Mouse (Mus musculus): Measurements from ENCODE around the gene Macrod1. TPM values are rescaled to one million over a fixed set of nuclear protein-coding genes. Genes with fewer than 3 reads are reported as not detected.
"Not testable (repeated sequence)": the region's sequence is repeated elsewhere in the genome, so short reads cannot be mapped to it uniquely, and the experiment has no call there.

The Macrod1 gene
- polyA plus RNA-seq, 1 experiment, result 6.2 TPM

DNA sequence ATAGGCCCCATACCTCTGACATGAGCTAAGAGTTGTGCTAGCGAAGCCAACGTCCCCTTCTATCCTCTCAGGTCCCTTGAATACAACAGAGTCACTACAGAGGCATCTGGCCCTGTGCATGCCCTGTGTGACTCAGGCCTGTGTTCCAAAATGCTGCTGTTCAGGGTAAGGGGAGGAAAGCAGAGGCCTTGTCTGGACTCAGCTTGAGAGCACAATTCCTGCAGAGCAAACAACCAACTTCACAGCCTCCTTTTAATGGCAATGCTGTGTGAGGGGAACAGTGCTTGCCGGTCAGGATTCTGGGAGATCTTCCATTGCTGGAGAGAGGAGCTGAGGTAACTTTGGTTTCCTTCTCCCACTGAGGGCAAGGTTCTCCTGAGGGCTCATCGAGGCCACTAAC lies 12.3 kb upstream of the Macrod1 start:
- no peak overlapping the region for H3K27ac ChIP-seq (ENCODE audit: control insufficient read depth, insufficient read depth, low read depth, low read length, poor library complexity)
- no peak for TF ChIP-seq POLR2A (IDR thresholded peaks at IDR 0.05; ENCODE audit: borderline replicate concordance, control insufficient read depth, low read depth, low read length)
- TF ChIP-seq CTCF (IDR thresholded peaks at IDR 0.05; ENCODE audit: control insufficient read depth, insufficient read depth, low read length), result no peak
- H3K4me3 ChIP-seq (replicated peaks; ENCODE audit: control insufficient read depth, low read depth, low read length), result no peak overlapping the region
- H3K4me1 ChIP-seq (ENCODE audit: control insufficient read depth, insufficient read depth, low read length), result peaks cover 3% of the 10 kb centered on the region
- 78% methylated on average over 4 of the region's 4 CpGs for WGBS

DNA sequence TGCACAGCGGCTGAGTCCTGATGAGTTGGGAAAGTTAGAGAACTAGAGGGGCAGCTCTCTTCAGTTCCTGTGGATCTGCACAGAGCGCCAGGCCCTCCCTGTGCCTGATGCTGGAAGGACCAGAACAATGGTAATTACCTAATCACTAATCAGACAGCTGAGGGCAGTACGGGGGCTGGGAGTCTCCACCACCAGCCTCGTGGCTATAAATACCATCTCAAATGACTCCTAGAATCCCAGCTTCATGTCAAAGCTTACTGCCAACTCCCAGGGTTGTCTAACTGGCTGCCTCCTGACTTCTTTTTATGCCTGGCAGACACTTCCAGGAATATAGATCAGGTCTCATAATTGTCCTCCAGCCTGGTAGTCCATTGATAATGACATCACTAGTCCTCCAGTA lies 11.9 kb upstream of the Macrod1 start:
- Histone ChIP-seq H3K4me3 (replicated peaks; ENCODE audit: control insufficient read depth, low read depth, low read length) (no peak overlapping the region), H3K27ac (ENCODE audit: control insufficient read depth, insufficient read depth, low read depth, low read length, poor library complexity) (no peak overlapping the region), H3K4me1 (ENCODE audit: control insufficient read depth, insufficient read depth, low read length) (peaks cover 3% of the 10 kb centered on the region)
- WGBS, result 67% methylated on average over 4 of the region's 4 CpGs
- no peak for TF ChIP-seq POLR2A (IDR thresholded peaks at IDR 0.05; ENCODE audit: borderline replicate concordance, control insufficient read depth, low read depth, low read length)
- no peak for TF ChIP-seq CTCF (IDR thresholded peaks at IDR 0.05; ENCODE audit: control insufficient read depth, insufficient read depth, low read length)

DNA sequence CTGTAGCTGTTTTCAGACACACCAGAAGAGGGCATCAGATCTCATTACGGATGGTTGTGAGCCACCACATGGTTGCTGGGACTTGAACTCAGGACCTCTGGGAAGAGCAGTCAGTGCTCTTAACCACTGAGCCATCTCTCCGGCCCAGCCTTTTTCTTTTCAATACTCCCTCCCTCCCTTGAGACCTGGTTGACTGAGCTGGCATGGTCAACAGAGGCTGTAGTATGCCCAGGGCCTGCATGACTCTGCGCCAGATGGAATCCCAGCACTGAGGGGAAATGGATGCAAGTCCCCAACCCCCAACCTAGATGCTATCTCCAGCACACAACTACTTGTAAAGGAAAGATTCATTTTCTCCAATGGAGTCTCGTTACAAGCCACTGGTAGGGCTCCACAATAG lies 3.2 kb upstream of the Macrod1 start:
- H3K4me3 ChIP-seq (replicated peaks; ENCODE audit: control insufficient read depth, low read depth, low read length); H3K4me1 ChIP-seq (ENCODE audit: control insufficient read depth, insufficient read depth, low read length); H3K27ac ChIP-seq (ENCODE audit: control insufficient read depth, insufficient read depth, low read depth, low read length, poor library complexity): not testable (repeated sequence)
- 81% methylated on average over 4 of the region's 4 CpGs for WGBS

DNA sequence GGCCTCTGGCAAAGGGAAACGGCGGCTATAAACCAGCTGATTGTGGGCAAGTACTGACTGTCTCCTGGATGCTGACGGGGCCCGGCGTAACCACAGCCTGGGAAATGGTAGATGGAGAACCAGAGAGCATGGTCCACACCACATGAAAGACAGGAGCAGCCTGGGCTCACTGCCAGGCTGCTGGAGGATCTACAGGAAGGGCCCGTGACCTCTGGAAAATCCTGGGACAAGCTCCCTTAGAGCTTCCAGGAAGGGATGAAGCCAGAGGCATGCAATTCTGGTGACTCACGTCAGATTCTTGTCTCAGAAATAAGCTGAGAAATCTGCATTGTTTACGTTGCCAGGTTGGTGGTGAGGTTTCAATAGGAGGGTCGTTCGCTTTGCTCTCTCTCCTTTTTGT lies 1.8 kb upstream of the Macrod1 start:
- Histone ChIP-seq H3K27ac (ENCODE audit: control insufficient read depth, insufficient read depth, low read depth, low read length, poor library complexity) (no peak overlapping the region), H3K4me3 (replicated peaks; ENCODE audit: control insufficient read depth, low read depth, low read length) (no peak overlapping the region), H3K4me1 (ENCODE audit: control insufficient read depth, insufficient read depth, low read length) (peaks cover 5% of the 10 kb centered on the region)
- 74% methylated on average over 10 of the region's 10 CpGs for WGBS
- TF ChIP-seq CTCF (IDR thresholded peaks at IDR 0.05; ENCODE audit: control insufficient read depth, insufficient read depth, low read length) (no peak), POLR2A (IDR thresholded peaks at IDR 0.05; ENCODE audit: borderline replicate concordance, control insufficient read depth, low read depth, low read length) (no peak)

DNA sequence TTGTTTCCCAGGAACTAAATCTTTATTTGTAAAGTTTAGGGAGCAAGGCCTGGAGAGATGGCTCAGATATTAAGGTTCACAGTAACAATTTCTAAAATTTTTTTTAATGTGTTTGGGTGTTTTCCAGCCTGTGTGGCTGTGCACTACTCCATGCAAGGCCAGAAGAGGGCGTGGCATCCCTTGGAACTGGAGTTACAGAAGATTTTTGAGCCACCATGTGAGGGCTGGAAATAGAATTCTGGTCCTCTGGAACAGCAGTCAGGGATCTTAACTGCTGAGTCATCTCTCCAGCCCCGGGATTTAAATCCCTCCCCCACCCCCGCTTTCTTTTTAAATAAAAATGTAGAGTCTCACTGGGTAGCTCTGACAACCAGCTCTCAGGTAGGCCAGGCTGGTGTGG lies 1.4 kb upstream of the Macrod1 start:
- WGBS, result 45% methylated on average over 3 of the region's 3 CpGs
- no peak for TF ChIP-seq CTCF (IDR thresholded peaks at IDR 0.05; ENCODE audit: control insufficient read depth, insufficient read depth, low read length)
- TF ChIP-seq POLR2A (IDR thresholded peaks at IDR 0.05; ENCODE audit: borderline replicate concordance, control insufficient read depth, low read depth, low read length), result no peak
- Histone ChIP-seq H3K4me3 (replicated peaks; ENCODE audit: control insufficient read depth, low read depth, low read length) (no peak overlapping the region), H3K4me1 (ENCODE audit: control insufficient read depth, insufficient read depth, low read length) (peaks cover 5% of the 10 kb centered on the region), H3K27ac (ENCODE audit: control insufficient read depth, insufficient read depth, low read depth, low read length, poor library complexity) (no peak overlapping the region)

DNA sequence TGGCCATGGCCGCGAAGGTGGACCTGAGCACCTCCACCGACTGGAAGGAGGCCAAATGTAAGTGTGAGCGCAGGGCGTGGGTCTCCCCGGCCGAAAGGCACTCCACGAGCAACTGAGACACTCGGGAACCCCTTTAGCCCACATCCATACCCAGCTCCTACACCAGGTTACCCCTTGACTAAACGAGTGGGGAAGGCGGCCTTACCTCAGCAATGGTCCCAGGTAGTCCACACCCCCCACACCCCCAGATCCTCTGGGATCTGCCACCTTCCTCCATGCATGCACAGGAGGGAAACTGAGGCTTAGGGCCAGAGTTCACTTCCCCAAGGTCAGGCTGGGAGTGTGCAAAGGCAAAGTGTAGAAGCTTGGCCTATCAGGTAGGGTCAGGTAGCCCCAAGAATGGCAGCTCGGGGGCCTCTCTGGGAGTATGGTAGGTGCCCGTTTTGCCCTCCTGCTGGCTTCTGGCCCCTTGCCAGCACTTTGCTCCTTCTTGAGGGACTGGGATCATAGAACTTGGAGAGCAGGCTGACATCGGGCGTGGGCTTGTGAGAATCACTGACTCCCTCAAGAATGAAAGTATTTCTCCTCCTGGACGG lies 614 bp downstream of the Macrod1 start:
- Histone ChIP-seq H3K4me3 (replicated peaks; ENCODE audit: control insufficient read depth, low read depth, low read length) (peak overlapping the region; percentile 77), H3K27ac (ENCODE audit: control insufficient read depth, insufficient read depth, low read depth, low read length, poor library complexity) (no peak overlapping the region), H3K4me1 (ENCODE audit: control insufficient read depth, insufficient read depth, low read length) (peaks cover 5% of the 10 kb centered on the region)
- WGBS, result 2% methylated on average over 16 of the region's 16 CpGs
- TF ChIP-seq CTCF (IDR thresholded peaks at IDR 0.05; ENCODE audit: control insufficient read depth, insufficient read depth, low read length), result no peak
- no peak for TF ChIP-seq POLR2A (IDR thresholded peaks at IDR 0.05; ENCODE audit: borderline replicate concordance, control insufficient read depth, low read depth, low read length)

DNA sequence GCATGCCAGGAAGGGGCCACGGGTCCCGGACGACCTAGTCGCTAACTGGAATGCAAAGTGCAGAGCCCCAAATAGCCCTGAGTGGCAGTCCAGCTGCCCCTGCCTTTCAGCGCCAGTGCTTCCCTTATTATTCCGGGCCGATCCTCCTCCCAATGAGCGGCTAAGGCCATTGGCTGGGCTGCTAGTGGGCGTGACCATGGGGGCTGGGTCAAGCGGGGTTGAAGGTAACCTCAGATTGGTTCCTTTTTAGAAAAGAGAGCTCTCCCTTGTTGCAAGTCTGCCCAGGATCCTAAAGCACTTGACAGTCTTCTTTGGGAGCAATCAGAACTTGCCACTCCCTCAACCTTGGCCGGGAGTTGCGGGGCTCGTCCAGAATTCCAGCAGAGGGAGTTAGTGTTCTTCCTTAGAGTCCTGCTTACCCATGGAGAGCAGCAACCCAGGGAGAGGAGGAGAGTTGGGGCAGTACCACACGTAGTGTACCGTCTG lies 1.2 kb downstream of the Macrod1 start:
- Histone ChIP-seq H3K4me3 (replicated peaks; ENCODE audit: control insufficient read depth, low read depth, low read length) (peak overlapping the region; percentile 42), H3K27ac (ENCODE audit: control insufficient read depth, insufficient read depth, low read depth, low read length, poor library complexity) (no peak overlapping the region), H3K4me1 (ENCODE audit: control insufficient read depth, insufficient read depth, low read length) (peaks cover 5% of the 10 kb centered on the region)
- TF ChIP-seq CTCF (IDR thresholded peaks at IDR 0.05; ENCODE audit: control insufficient read depth, insufficient read depth, low read length), result no peak
- TF ChIP-seq POLR2A (IDR thresholded peaks at IDR 0.05; ENCODE audit: borderline replicate concordance, control insufficient read depth, low read depth, low read length), result peak; percentile 34; the same call in 1 of the 2 replicates
- WGBS, result 7% methylated on average over 15 of the region's 15 CpGs

DNA sequence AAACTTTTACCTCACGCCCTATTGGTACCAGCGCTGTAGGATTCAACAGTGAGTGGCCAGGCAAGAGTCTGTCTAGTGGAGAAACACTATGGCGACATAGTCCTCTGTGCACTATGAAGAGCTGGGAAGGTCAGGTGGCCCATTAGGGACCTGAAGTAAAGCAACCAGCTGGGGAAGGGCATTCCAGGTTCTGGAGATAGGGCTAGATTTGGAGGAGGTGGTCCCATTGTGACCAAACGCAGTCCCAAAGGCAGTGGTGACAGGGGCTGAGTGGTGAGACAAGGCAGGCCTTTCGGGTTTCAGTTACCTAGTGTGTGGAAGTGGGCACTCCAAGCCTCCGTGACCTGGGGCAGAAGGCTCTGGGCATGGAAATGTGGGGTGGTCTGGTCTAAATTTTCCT lies 1.9 kb downstream of the Macrod1 start:
- no peak for TF ChIP-seq CTCF (IDR thresholded peaks at IDR 0.05; ENCODE audit: control insufficient read depth, insufficient read depth, low read length)
- no peak overlapping the region for H3K4me3 ChIP-seq (replicated peaks; ENCODE audit: control insufficient read depth, low read depth, low read length)
- peaks cover 5% of the 10 kb centered on the region for H3K4me1 ChIP-seq (ENCODE audit: control insufficient read depth, insufficient read depth, low read length)
- 92% methylated on average over 6 of the region's 6 CpGs for WGBS
- H3K27ac ChIP-seq (ENCODE audit: control insufficient read depth, insufficient read depth, low read depth, low read length, poor library complexity), result no peak overlapping the region

DNA sequence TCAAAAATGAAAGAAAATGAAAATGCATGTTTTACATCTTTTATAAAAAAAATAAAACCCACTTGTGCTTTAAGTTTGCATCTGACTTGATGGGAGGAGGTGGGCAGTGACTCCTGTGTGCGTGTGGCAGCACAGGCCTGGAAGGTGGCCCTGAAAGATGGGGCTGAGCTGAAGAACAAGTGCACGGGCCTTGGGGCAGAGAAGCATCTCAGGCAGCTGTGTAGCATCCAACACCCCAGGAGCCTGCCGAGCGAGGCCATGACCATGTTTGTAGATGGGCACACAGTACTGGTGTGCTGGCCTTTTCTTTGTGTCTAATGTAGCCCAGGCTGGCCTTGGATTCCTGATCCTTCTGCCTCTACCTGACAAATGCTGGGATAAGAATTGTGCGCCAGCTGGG lies 5.5 kb downstream of the Macrod1 start:
- 82% methylated on average over 5 of the region's 5 CpGs for WGBS
- TF ChIP-seq CTCF (IDR thresholded peaks at IDR 0.05; ENCODE audit: control insufficient read depth, insufficient read depth, low read length) (no peak), POLR2A (IDR thresholded peaks at IDR 0.05; ENCODE audit: borderline replicate concordance, control insufficient read depth, low read depth, low read length) (no peak)
- Histone ChIP-seq H3K27ac (ENCODE audit: control insufficient read depth, insufficient read depth, low read depth, low read length, poor library complexity) (no peak overlapping the region), H3K4me1 (ENCODE audit: control insufficient read depth, insufficient read depth, low read length) (peaks cover 6% of the 10 kb centered on the region), H3K4me3 (replicated peaks; ENCODE audit: control insufficient read depth, low read depth, low read length) (no peak overlapping the region)
